Mouse (Mus musculus): ENCODE results near the gene Fgfr3.

DNA sequence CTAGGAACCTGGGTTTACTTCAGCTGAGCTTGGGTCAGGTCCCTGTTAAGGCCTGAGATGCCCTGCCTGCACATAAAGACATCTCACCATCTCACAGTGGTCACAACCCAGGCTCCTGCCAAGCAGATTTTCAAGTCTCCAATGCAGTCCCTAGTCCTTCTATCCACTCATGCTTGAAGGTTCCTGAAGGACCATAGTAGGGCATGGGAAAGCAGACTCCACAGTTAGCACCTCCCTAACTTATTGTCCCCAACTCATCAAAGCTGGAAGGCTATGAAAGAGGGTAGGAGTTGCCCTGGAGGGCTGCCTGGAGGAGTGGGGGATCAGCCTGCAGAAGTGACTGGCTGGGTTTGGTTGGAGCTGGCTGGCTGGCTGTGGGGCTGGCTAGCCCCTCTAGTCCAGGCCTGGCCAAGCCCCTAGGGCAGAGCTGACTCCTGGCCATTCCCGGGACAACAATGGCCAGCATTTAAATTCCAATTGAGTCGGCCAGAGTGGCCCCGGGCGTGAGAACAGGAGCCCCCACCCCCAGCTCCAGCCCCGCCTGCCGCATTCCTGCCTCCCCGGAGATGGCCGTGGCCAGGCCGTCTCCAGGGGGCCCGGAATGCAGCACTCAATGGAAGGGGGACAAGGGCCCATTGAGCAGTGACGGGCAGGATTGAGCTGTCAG is 16.4 kb upstream of the Fgfr3 start:
- TF ChIP-seq POLR2A (IDR thresholded peaks at IDR 0.05; ENCODE audit: low read depth, low read length) (no peak), CTCF (IDR thresholded peaks at IDR 0.05; ENCODE audit: extremely low read depth, insufficient read length, insufficient replicate concordance, low read depth, low read length) (no peak)
